Mouse (Mus musculus) left cerebral cortex, postnatal 4 days (tissue): ENCODE measurements at regions not wholly inside any gene's neighbourhood (a gene's known extent, or its start where the extent isn't known, plus 50 kb on each side); places are given as distances from the start of the nearest gene placed in this dataset.

Experiments
- DNase-seq: peaks from one replicate; pipeline ENCODE4 v3.0.0-alpha.2; 2022
- intact Hi-C: fragments of 180-260 bp; cut with DNase I; formaldehyde crosslinking; loops from one replicate; pipeline ENCODE4 v1.15.1; 2025

DNA sequence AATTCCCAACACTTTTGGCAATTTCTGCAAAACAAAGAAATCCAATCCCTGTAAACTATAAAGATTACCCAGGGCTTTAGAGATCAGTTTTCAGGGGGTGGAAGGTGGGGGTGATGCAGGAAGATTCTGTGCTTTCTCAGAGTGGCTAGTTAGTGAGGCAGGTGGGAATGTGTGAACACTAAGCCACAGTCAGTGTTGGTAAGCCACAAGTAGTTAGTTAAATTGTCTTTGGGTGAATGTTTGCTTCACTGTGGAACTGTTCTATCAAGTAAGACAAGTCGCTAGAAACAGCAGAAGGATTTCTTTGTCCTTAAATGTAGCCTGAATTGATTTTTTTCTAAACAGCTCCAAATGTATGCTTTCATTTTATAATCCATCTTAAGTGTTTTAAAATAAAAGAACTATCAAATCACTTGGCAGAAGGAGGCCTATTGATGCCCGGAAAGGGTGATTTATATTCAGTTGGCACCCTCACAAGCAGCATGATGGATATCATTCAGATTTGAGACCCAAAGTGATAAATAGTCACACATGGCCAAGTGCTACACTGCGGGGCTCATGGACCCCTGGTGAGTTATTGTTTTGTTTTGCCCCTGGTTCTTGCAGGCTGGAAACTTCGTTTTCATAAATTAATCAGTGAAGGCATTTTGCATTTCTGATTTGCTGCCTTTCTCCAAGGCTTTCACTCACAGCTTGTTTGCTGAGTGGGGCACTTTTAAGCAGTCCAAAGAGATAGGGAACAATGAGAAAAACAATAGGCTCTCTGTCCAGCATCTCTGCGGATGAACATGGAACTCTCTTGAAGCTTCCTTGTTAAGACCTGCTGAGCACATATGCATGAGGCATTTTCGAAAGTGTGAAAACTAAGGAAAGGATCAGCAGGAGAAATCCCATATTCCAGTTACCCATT lies 325.4 kb downstream of the 4933405O20Rik start:
- intact Hi-C loops: loop anchor here (5.0 kb wide), 1 partner anchor 657 kb away; no protein-coding TSS in a partner anchor
- no peak for DNase-seq

DNA sequence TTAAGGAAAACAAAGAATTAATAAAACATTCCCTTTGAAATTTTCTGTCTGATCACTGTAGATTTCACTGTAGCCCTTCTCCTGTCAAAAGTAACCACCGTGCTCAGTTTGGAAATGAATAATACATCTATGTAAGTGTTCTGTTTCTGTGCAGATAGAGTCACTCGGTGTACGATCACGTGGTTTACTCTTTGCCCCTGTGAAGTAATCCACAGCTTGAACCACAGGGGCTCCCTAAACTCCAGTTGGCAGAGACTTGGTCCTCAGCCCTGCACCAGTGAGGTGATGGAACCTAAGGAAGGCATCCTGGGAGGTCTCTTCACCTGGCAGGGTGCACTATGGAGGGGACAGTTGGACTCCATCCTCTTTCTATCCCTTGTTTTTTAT lies 326.0 kb downstream of the 4933405O20Rik start:
- DNase-seq: no peak

More for the DNA sequence above, 326.0 kb downstream of the 4933405O20Rik start:
- intact Hi-C loops: no loop called here
